Mouse (Mus musculus) T-cell, adult 2 months (primary cell): ENCODE measurements around the gene Gm49387.

ENCODE experiments used
- DNase-seq: peaks from one replicate; pipeline ENCODE4 v3.0.0; 2022; ENCODE audit warnings: low spot score

Gene Gm49387

DNA sequence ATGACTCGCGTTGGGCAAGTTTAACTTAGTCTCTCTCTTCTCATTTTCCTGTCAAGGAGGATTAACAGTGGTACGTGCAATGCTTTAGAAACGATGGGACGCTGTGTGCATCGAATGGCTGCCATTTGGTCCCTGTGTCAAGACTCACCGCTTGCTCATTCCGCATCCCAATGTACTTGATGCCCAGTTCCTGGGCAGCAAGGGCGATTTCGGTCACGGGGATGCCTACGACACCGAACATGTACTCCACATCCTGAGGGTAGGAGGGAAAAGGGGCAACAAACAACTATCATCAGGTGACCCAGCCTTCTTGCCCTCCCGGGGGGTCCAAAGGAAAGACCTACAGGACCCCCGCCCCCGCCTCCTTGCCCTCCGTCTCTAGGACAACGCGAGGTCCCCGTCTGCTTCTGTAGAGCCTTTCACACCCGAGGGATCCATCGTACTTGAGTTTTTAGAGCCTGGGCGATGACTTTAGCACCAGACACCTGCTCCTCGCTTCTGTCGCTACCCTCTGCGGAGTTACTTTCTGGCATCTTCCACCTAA, at the start of gene Gm49387:
TSS of gene Gm49387 (minus strand) at position 533 of the 544 bp plus-strand sequence.
- no peak for DNase-seq

DNA sequence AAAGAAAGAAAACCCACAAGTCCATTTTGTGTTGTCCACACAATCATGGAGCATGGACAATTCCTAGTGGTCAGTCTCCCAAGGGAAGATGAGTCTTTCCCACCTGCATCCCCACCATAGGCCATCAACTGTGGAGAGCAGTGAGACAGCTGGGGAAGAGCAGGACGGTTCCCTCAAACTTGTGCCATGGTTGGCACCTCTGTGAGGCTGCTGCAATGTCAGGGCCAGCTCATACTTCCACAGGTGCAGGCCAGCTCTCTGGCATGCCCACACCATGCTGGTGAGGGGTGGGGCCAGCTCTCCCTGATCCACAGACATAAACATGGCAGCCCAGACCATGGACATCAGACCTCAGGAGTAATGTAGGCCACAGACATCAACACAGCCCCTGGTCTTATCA, 45.6 kb upstream of the Gm49387 start:
- DNase-seq = no peak

DNA sequence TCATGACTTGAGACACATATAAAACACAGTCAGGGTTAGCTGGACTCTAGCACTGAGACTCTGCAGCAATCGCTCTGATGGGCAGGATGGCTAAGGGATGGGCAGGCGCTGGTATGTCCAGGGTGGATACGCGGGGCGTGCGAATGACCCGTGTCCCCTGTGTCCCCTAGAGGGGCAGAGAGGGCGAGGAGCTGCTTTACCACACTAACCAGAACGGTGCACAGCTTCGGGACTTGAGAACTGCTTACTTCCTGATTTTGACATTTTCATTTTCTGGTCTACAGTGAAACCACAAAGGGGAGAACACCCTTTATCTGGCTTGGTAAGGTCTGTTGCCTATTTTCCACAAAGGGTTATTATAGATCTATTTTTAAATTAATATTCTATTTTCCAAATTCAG, 45.0 kb upstream of the Gm49387 start:
- DNase-seq = no peak

DNA sequence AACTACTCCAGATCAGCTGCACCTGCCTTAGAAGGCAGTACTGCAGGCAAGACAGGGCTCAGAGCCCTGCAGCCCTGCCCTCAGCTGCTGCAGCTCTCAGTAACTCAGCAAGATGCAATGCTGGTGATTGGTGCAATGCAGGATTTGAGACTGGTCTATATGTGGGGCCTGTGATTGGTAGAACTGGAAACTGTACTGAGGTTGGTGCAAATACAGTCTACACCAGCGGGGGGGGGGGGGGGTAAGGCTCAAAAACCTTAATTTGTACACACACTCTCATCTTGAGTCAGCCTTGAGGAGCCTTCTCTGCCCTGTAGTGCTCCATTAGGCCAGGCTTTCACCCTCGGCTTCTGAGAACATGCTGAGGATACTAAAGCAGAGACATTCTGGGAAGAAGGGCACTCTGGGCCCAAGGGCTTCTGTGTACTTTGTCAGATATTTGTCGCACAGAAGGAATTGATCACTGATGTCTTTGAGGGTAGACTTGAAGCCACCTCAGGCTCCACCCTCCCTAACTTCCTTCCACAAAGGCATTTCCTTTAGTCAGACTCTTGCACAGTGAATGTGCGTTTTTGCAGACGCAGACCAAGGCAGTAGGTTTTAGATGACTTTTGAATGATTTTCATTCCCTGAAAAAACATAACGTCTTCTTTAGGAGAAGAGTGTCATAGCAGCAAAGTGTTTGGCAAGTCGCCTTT, 43.8 kb upstream of the Gm49387 start:
- no peak for DNase-seq

DNA sequence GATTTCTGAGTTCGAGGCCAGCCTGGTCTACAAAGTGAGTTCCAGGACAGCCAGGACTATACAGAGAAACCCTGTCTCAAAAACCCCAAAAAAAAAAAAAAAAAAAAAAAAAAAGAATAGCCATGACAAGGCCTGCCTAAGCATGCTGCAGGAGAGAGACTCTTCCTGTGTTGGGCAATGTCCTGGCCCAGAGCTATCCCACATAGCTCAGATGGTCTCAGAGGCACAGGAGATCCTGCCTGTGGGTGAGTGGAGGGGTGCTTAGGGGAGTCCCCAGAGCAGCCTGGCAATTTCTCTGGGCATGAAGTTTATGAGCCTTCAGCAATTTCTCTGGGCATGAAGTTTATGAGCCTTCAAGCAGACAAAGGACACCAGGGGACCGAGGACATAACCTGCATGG, 42.9 kb upstream of the Gm49387 start:
- no peak for DNase-seq

DNA sequence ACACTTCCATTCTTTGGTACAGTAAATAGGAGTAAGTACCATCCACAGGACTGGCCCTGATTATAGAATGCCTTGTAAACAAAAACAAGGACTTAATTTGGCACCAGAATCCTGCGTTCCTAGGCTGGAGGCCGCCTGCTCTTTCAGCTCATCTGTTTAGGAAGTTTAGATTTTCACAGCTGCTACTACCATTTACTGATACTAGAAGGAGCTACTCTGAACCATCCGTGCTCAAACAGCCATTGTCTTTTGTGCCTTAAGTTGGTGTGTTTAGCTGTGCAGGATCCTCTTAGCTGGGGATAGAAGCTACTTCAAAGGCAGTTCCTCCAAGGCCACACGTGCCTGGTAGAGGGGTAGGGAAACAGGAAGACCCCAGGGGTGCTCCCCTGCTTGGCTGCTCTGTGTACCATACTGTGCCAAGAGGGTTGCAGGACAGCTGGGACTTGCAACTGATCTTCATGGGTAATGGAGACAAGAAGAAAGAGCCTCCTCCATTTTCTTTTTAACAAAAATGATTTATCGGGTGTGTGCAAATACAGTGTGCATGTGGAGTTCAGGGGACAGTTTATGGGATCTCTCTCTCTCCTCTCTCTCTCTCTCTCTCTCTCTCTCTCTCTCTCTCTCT, 41.4 kb upstream of the Gm49387 start:
- no peak for DNase-seq

DNA sequence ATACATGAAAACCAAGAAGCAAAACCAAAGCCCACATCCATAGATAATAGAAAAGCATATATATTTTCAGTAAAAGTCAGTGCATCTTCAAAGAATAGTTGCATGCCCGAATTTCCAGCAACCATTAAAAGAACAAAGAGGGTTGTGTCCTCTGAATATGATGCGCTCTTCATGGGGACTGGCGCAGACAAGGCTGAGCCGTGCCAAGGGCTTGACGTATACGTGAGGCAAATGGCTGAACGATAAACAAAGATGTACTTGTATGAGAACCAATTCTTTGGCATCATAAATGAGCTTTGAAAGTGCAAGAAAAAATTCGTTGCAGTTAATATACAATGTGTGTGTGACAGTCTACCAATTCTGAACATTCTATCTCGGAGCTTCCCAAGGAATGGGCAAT, 40.6 kb upstream of the Gm49387 start:
- DNase-seq = no peak

DNA sequence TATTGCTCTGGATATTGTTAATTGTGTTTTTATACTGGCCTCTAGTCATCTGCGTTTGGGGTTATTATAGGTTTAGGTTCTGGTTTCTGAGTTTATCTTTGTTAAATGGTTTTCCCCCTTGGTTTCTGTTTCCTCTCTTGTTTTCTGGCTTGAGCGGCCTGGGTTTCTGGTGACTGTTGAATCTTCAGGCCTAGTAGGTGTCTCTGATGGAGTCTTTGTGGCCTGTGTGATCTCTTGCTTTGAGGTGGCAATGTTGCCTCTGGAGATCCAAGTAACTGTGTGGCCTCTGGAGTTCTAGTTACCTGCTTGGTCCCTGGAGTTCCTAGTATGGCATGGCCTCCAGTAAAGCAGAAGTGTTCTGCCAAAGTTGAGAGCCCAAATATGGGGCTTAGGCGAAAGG, 40.0 kb upstream of the Gm49387 start:
- no peak for DNase-seq

DNA sequence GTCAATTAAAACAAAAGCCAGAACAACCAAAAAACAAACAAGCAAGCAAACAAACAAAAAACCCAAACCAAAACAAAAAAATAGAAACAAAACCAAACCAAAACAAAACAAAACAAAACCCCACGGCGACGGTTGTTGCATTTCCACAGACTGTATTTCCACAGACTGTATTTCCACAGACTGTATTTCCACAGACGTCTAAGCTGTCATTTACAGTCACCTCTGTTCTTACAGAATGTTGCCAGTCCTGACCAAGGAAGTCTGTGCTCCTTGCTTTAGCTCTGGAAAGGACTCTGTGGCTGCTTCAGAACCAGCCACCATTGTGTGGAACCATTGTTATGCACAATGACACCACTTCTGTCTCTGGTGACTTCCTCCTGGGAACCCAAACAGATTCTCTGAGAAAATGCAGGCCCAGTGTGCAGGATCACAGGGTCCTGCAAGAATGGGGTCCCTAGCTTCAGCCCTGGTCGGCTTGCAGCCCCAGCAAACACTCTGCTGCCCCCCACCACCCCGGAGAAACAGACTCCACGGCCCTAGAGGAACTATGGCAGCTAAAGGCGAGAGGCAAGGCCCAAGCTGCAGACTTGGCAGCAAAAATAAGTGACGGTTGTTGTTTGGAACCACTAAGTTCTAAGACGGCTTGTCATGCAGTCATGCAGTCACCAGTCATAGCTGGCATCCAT, 31.1 kb upstream of the Gm49387 start:
- DNase-seq = no peak

DNA sequence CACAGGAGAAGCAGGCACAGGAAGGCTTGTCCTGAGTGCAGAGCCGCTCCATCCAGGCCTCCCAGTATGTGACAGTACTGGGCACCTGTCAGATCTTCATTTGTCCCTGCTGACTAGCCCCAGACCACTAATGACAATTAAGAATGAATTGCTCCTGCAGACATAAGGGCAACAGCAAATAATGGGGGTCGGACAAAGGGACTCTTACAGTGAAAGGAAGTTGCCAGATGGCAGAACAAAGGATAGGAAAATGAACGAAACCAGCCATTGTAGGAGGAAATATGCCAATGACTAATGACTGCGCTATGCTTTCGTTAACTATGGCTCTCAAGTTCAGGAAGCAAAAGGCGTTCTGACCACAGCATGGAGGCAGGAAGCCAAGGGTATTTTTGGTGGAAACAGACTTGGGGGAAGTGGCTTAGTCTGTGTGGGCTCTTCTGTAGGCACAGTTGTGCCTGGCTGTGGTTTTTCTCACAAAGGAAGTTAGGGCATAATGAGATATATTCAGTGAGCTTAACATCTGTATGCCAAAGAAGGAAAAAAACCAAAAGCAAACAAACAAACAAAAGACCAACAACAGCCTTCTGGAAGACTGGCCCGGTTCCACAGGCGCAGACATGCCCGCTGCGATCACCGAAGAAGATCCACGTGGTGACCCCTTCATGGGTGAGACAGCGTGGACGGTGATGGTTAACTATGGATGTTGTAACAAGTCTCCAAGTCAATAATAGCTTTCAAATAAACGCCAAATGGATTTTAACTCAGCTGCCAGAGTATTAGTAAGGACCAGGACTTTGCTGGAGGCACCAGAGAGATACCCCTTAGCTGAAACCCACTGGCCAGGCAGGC, 29.2 kb upstream of the Gm49387 start:
- DNase-seq = peak; percentile 82

DNA sequence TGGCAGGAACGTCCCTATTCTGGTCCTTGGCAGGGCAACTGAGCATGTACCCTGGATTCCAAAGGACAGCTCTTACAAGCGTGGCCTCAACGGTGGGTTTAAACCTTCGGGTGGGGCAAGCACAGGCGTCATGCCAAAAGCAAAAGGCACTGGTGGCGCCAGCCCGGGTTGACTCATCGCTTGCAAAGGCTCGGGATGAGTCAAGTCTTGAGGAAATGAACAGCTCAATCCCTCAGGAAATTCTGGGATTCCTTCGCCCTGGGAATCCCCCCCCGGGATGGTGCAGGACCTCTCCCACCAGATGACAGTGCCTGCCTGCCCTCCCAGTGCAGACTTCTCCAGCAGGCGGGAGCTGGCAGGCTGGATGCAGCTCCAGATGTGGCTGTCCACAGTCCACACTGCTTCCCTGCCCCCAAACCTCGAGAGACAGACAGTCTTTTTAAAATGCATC, 28.5 kb upstream of the Gm49387 start:
- no peak for DNase-seq

DNA sequence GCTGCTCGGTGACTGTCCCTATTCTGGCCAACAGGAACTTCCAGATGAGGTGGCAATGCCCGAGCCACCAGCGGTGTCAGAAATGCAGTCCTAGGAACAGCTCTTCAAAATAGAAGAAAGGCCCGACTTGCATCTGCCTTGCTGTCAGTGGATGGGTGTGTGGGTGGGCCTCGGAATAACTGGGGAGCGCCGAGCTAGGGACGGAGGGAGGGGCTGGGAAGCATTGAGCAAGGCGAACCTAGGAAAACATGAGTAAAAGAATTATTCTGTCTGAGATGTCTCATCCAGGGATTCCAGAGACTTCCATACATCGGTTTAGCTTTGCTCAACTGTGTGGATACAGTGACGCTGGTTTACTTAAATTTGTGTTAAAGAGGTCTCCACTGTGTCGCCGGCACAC, 27.6 kb upstream of the Gm49387 start:
- no peak for DNase-seq

DNA sequence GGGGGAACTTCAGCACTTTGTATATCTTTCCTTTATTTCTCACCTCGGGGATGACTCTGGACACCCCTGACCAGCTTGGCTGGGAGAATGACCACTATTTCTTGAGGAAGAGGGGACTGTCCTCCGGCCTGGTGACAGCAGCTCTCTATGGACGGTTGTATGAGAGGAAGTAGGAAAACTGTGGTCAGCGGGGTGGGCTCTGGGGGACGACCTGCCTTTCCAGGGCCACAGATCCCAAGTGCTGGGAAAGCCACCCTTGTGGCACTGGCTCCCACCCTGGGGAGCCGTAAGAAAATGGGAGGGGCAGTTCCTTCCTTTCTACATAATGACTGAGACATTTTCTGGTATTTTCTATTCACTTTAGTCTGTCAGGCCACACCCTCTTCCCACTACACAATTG, 27.1 kb upstream of the Gm49387 start:
- DNase-seq = no peak

DNA sequence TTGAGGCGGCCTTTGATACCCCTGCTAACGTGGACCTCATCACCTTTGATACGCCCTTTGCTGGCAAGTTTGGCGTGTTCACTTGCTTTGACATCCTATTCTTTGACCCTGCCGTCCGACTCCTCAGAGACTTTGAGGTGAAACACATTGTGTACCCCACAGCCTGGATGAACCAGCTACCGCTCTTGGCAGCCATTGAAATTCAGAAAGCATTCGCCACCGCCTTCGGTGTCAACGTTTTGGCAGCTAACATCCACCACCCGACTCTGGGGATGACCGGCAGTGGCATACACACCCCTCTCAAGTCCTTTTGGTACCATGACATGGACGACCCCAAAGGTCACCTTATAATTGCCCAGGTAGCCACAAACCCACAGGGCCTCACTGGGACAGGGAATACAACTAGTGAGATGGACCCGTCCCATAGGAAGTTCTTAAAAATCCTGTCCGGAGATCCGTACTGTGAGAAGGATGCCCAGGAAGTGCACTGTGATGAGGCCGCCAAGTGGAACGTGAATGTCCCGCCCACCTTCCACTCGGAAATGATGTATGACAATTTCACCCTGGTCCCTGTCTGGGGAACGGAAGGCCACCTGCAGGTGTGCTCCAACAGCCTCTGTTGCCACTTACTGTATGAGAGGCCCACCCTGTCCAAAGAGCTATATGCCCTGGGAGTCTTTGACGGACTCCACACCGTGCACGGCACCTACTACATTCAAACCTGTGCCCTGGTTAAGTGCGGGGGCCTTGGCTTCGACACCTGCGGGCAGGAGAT, 26.4 kb upstream of the Gm49387 start:
- no peak for DNase-seq

DNA sequence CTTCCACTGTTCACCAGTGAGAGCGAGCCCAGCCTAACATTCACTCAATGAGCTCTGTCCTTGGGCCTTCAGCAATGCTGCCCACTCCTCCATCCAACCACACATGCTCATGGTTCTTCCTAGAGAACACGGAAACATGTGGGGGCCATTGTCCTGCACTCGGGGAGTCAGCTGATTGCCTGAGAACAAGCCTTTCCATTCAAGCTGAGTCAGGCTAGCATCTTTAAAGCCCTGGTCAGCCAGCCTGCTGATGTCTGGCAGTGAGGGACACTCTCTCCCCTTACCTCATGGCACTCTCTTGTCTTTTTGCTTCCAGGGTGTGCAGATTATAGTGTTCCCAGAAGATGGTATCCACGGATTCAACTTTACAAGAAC, 24.9 kb upstream of the Gm49387 start:
- DNase-seq = no peak

DNA sequence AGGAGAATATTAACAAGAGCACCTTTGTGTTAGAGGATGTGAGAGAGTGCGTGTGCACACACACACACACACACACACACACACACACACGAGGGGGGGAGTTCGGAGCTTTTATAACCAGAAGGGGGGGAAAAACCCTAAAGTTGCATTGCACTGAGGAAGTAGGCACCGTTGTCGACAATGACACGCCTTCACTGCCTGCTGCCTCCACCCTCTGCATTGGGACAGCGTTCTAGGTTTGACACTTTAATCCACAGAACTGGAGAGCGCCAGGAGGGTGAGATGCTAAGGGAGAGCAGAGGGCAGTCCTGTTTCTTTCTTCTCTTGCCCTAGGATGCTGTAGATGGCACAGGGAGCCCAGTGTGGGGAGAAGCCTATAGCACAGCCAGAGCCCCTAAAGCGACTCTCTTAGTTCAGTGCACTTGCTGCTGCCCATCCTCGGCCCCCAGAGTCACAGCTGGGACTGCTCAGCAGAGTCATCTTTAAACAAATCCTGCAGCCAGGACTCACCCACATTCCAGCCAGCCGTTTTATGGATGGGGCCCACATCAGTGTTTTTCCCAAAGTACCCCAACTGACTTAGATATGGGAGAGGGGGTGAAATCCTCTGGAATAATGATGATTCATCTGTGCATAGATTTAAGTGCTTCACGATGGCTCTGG, 24.4 kb upstream of the Gm49387 start:
- DNase-seq = peak; percentile 67

DNA sequence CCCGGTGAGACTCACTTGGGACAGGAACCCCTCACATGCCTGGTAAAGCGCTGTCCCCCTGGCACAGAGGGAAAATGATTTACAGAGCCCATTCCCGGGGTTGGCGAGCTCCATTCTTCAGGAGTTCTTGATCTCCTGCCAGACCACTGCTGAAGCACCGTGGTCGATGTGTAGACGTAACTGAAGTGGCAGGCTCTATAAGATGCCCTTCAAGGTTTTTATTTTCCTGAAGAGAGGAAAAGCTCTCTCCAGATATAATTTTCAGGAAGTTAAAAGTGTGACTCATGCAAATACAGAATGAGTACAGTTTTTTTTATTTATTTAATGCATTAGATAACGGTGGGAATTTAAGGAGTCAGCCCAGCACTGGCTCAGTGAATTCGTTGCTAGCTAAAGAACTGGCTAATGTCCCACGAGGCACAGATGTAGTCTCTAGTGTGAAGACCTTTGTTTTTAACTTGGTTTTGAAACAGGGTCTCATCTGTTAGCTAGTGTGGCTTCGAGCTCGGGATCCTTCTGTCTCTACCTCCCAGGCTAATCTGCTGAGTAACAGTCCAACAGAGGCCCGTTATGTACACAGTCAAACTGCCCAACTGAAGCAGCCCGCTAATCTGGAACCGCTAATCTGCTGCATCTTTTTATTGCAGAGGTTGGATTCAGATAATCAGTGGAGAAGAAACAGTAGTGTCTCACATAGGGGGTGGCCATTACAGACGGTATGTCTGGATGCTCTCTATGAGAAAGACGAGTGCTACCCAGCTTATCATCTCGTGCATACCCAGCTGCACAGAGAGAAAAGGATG, 23.6 kb upstream of the Gm49387 start:
- no peak for DNase-seq

DNA sequence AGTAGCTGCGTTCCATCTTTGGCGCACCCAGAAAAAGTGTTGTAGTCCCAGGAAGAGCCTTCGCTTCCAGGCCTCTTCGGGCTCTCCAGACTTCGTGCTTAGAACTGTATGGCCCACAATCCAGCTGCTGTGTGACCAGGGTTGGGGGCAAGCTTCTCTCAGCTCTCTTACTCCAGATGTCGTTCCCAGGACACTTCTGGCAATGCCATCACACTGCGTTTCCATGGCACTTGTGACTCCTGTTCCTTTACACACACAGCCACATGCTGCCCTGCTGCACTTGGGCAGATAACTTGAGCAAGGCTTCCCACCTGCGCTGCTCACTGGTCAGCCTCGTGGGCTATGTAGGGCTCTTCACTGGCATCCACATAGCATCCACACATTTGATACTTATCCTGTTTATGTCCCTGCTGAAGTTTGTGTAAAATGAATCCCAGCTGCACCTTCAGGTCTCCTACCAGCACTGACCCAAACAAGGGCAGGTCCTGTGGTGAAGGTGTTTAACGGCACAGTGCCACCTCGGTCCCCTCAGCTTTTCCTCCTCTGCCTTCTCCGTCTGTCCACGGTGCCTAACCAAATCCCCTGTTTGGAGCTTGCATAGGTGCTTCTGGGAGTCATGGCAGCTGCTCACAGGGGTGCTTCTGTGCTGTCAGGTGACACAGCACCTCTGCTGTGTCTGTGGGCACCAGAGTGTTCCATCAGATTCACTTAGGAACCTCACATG, 22.9 kb upstream of the Gm49387 start:
- DNase-seq = no peak

DNA sequence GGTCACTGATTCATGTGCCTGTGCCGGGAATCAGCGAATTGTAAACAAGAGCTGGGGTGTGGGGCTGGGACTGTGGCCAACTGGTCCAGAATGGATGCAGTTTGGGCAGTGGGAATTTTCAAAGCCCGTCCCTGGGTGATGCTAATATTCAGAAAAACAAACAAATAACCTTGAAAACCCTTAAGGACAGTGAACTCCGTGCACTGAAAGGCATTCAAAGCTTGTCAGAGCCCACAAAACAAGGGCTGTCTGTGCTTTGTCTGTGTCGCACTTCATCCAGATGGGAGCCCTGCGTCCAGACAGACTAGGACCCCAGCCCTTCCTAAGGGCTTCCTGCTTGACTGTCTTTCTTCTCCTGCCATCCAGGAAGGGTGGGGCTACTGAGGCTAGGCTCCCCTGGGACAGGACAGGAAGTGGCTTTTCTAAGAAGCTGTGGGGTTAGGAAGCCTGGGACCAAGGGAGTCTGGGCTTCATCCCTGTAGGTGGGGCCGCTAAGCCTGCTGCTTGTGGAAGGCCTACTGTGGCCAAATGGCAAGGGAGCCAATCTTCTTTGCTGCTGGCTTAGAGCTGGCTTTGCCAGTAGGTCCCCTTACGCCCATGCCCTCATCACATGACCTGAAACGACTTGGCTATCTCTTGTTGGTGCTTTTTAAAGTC, 22.0 kb upstream of the Gm49387 start:
- peak; percentile 22 for DNase-seq
